Mouse (Mus musculus): ENCODE measurements around the gene Tfrc.

Tfrc gene

GRCm38 (mm10) chr16:32608712-32609400 is at the start of gene Tfrc:
Gene Tfrc (plus strand): TSS chr16:32608920.
- peak; percentile 97 for DNase-seq

GRCm38 (mm10) chr16:32559493-32559892 is 49.2 kb upstream of the Tfrc start:
- no peak for DNase-seq

GRCm38 (mm10) chr16:32563056-32563793 is 45.5 kb upstream of the Tfrc start:
- no peak for DNase-seq

- DNase-seq: no peak
Observed at GRCm38 (mm10) chr16:32567282-32567681, 41.4 kb upstream of the Tfrc start.

- DNase-seq: no peak
Observed at GRCm38 (mm10) chr16:32568401-32568800, 40.3 kb upstream of the Tfrc start.

- no peak for DNase-seq
Observed at GRCm38 (mm10) chr16:32570042-32570441, 38.7 kb upstream of the Tfrc start.

- DNase-seq: no peak
Observed at GRCm38 (mm10) chr16:32572528-32572927, 36.2 kb upstream of the Tfrc start.

GRCm38 (mm10) chr16:32586482-32586881 is 22.2 kb upstream of the Tfrc start:
- DNase-seq: no peak

GRCm38 (mm10) chr16:32588568-32588967 is 20.2 kb upstream of the Tfrc start:
- DNase-seq: no peak

GRCm38 (mm10) chr16:32591521-32591920 is 17.2 kb upstream of the Tfrc start:
- DNase-seq: no peak

GRCm38 (mm10) chr16:32593283-32593805 is 15.4 kb upstream of the Tfrc start:
- peak; percentile 36 for DNase-seq

- no peak for DNase-seq
Observed at GRCm38 (mm10) chr16:32593916-32594315, 14.8 kb upstream of the Tfrc start.

- no peak for DNase-seq
Observed at GRCm38 (mm10) chr16:32594701-32595100, 14.0 kb upstream of the Tfrc start.

GRCm38 (mm10) chr16:32595142-32595855 is 13.4 kb upstream of the Tfrc start:
- DNase-seq: peak; percentile 44

- DNase-seq: peak; percentile 22
Observed at GRCm38 (mm10) chr16:32597909-32598381, 10.8 kb upstream of the Tfrc start.

GRCm38 (mm10) chr16:32599151-32599550 is 9.6 kb upstream of the Tfrc start:
- DNase-seq: no peak

GRCm38 (mm10) chr16:32602193-32602685 is 6.5 kb upstream of the Tfrc start:
- DNase-seq: peak; percentile 58

GRCm38 (mm10) chr16:32607562-32608343 is 967 bp upstream of the Tfrc start:
- no peak for DNase-seq

- DNase-seq: no peak
Observed at GRCm38 (mm10) chr16:32608344-32608711, 392 bp upstream of the Tfrc start.

- DNase-seq: no peak
Observed at GRCm38 (mm10) chr16:32609401-32609779, 670 bp downstream of the Tfrc start.

- DNase-seq: no peak
Observed at GRCm38 (mm10) chr16:32610460-32611255, 1.9 kb downstream of the Tfrc start.

- DNase-seq: no peak
Observed at GRCm38 (mm10) chr16:32612052-32612451, 3.3 kb downstream of the Tfrc start.
